Mouse (Mus musculus): ENCODE results near the gene Olfr303. TPM values are rescaled to one million over a fixed set of nuclear protein-coding genes. Genes with fewer than 3 reads are reported as not detected.

The Olfr303 gene
- not detected for total RNA-seq (2023)

GRCm38 (mm10) chr7:86397689-86398088 is at the start of gene Olfr303:
Gene Olfr303, minus strand, starts transcription at chr7:86397789.

GRCm38 (mm10) chr7:86403546-86403945 is 6.0 kb upstream of the Olfr303 start, which contains the start of gene Olfr301:
Gene Olfr301, plus strand, starts transcription at chr7:86403846.

GRCm38 (mm10) chr7:86386558-86386957 is 11.0 kb downstream of the Olfr303 start, which contains the start of gene Olfr304:
Gene Olfr304, minus strand, starts transcription at chr7:86386658.

GRCm38 (mm10) chr7:86366828-86367227 is 30.8 kb downstream of the Olfr303 start, which contains the start of gene Olfr305:
Gene Olfr305, minus strand, starts transcription at chr7:86366928.

Other genes starting within 250 kb of the Olfr303 start
- not detected for gene Vmn2r75, start 226.0 kb downstream of the Olfr303 start, total RNA-seq (2023)
- gene Vmn2r76, start 151.5 kb downstream of the Olfr303 start, total RNA-seq (2023), result not detected
- gene Olfr310, start 120.6 kb downstream of the Olfr303 start, total RNA-seq (2023), result not detected
- not detected for gene Olfr309, start 84.1 kb downstream of the Olfr303 start, total RNA-seq (2023)
- not detected for gene Olfr308, start 72.2 kb downstream of the Olfr303 start, total RNA-seq (2023)
- not detected for gene Olfr307, start 60.2 kb downstream of the Olfr303 start, total RNA-seq (2023)
- not detected for gene Olfr305, start 30.9 kb downstream of the Olfr303 start, total RNA-seq (2023)
- not detected for gene Olfr304, start 11.1 kb downstream of the Olfr303 start, total RNA-seq (2023)
- gene Olfr301, start 6.1 kb upstream of the Olfr303 start, total RNA-seq (2023), result not detected
- not detected for gene Olfr299, start 62.1 kb upstream of the Olfr303 start, total RNA-seq (2023)
- not detected for gene Olfr298, start 94.7 kb upstream of the Olfr303 start, total RNA-seq (2023)
- not detected for gene Olfr297, start 122.2 kb upstream of the Olfr303 start, total RNA-seq (2023)
- gene Olfr295, start 186.1 kb upstream of the Olfr303 start, total RNA-seq (2023), result not detected
- gene Olfr294, start 218.9 kb upstream of the Olfr303 start, total RNA-seq (2023), result not detected

Data from T-cell, adult 66 days (primary cell).